Mouse (Mus musculus): ENCODE measurements around the gene Ptprs.

Ptprs gene

DNA sequence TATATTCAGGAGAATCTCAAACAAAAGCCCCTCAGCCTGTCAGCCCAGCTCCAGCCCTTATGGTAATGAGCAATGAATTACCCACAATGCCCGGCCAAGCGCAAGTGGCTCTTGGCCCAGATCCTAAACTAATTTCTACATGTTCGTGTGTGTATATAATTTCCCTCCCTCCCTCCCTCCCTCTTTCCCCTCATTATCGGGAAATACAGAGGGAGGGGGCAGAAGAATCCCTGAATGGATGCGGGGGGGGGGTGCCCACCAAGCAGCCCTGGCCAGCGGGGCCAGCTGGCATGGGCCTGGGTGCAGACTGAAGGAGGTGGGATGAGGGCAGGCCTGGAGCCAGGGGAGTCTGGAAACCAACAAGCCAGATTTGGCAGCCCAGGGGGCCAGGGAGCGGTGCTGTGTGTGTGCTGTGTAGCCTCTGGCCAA, 8.8 kb downstream of the Ptprs start:
- DNase-seq (ENCODE audit: low spot score) = no peak

DNA sequence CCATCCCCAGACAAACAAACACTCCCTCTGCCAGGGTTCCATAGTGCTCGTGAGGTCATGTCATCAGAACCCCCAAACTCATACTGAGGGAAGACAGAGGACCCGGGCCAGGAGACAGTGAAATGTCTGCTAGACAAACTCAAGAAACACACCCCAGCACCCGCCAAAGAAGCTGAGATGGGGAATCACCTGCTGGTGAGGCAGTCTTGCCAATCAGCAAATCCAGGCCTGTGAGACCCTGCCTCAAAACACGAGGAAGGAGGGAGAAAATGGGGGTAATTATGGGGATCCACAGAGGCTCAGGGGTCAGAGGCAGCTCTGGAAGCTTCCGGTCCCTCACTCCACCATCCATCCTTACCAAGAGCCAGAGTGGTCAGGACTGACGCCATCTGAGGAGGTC, 9.5 kb downstream of the Ptprs start:
- no peak for DNase-seq (ENCODE audit: low spot score)

DNA sequence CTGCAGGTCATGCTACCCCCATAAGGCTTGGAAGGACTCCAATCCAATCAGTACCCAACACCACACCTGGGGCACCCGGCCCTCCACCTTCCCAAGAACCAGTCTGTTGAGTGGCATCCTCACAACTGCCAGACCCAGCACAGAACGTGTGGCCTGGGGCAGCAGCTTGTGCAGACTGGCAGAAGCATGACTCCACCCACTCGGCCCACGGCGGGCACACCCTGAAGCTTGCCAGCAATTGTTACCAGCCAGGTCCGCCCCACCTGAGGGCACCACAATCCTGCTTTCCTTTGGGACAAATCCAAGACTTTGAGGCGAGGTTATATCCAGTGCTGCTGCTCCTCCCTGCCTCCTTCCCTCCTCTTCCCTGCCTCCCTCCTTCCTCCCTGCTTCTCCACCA, 11.5 kb downstream of the Ptprs start:
- DNase-seq (ENCODE audit: low spot score) = no peak

DNA sequence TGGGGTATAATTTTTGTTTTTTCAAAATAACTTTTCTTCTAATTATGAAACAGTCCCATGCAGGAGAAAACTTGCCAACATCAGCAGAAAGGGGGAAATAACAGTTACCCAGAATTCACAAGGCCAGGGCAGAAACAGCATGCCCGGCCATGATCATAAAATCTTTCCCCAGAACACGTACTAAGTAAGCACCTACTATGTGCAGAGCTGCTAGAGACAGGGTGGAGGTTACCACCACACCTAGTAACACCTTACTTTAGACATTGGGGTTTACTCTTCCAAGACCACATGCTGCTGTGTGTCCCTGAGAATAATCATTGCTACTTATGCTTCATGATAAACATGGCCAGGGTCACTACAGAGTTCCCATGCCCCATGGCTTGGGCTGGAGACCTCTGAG, 11.9 kb downstream of the Ptprs start:
- no peak for DNase-seq (ENCODE audit: low spot score)

DNA sequence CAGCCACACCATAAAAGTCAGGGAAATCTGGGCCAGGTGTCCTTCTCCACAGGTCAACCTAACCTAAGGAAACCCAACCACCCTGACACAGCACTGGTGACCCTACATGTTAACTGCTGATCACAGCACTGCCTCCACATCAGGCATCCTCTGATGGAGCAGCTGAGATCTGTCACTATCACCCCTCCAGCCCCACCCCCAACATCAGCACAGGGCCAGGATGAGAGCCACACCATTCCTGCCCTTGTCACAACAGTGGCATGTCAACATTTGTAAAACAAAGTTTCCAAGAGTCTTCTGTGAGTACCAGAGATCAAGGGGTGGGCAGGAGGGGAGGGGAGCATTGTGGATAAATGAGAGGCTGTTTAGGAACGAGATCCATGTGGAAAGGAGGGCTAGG, 12.8 kb downstream of the Ptprs start:
- no peak for DNase-seq (ENCODE audit: low spot score)

DNA sequence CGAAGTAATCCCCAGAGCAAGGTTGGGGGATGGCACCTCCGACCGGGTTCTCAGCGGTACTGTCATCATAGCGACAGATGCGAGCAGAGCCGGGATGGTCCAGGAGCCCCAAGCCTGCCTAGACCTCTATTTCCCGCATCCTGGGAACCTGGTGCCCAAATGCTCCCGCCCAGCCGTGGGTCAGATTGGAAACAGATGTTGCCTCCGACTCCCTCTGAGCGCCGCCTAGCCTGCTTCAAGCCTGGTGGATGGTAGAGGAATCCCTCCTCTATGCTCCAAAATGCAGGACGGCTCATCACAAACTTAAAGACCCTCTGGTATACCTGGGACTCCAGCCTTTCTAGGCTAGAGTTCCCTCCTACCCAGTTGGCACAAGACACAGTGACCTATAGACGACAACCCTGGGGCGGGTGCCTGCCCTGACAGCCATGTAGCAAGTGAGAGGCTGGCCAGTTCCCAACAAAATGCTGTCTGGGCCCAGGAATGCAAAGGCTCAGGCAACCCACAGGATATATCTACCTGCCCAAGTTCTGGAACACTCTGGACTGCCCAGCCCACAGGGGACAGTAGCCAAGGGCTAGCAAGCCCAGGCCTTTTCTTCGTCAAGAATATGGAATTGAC, 13.3 kb downstream of the Ptprs start:
- DNase-seq (ENCODE audit: low spot score) = no peak

DNA sequence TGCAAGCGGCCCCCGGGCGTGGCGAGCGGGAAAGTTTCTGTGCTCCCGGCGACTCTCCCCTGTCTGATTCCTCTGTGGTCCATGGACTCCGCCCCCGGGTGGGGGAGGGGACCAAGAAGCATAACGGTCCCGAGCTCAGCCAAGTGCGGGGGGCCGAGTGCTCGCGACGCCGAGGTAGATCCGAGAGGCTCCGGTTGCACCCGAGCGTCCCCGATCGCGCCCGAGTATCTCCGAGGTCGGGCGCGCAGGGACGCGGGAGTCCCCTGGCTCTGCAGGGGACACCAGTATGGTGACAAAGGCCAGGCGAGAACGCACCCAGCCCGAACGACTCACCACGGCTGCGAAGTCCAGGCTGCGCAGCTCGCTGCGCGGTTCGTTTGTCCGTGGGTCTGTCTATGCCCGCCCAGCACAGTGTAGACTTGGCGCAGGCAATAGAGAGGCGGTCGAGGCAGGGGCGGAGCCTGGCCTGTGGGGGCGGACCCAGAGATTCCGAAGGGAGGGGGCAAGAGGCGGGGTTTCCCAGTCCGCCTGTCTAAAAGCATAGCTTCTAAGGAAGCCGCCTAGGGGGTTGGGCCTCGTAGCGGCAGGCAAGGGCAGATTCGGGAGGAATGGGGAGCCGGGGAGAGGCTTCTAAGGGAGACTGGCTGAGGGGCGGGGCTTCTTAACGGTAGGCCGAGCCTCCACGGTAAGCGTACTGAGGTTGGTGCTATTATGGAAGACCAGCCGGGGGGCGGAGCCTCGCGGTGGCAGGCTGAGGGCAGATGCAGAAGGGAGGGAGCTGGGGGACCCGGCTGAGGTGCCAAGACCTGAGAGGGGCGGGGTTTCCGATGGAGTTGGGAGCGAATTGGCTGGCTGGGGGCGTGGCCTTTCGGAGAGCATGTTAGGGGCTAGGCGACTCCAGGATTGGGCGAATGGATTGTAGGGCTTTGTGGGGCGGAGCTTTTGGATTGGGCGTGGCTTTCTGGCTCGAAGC, 14.2 kb downstream of the Ptprs start:
- DNase-seq (ENCODE audit: low spot score) = peak; percentile 98

DNA sequence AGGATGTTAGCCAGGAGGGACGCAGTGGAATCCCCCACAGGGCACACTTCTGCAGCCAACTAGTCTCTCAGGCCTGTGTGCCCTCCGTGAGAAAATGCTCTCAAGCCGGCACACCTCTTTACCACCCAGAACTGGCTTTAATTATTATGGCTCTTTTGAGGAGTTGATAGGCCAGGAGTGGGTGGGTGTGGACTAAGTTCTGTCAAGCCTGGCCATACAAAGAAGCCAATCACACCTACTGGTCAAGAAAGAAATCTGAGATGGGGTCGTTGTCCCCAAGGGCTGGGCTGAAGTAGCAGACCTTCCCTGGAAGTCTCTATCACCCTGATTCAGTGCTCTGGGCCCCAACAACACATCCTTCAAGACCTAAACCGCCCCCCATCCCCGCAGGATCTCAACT, 15.4 kb downstream of the Ptprs start:
- no peak for DNase-seq (ENCODE audit: low spot score)

DNA sequence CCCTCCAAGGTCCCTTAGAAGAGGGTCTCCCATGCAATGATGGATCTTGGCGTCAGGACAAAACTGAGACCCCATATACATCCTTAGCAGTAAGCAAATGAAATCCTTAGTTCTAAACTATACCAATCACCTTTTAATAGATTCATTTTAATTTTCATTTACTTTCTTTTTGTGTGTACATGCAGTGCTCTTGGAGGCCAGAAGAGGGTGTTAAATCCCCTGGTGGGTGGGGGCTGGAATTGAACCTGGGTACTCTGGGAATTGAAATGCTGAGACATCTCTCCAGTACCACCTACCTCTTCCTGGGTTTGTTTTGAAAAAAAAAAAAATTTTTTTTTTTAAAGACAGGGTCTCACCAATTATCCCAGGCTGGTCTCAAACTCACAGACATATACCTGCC, 18.8 kb downstream of the Ptprs start:
- no peak for DNase-seq (ENCODE audit: low spot score)

DNA sequence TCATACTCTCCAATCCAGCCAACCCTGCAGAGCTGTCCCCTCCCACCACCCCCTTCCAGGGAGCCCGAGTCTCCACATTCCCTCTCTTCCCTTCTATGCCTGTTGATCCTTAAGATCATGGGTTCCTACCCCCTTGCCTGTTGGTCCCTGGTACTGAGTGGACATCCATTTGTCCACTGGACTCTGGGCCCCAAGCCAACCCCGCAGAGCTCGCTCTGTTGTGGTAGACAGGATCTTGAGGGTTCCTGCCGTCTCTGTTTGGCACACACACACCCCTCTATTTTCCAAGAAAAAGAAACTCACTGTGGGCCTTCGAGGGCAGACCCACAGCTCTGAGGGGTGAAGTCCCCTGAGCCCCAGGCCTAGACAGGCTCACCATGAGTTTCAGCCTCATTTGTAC, 19.9 kb downstream of the Ptprs start:
- no peak for DNase-seq (ENCODE audit: low spot score)

DNA sequence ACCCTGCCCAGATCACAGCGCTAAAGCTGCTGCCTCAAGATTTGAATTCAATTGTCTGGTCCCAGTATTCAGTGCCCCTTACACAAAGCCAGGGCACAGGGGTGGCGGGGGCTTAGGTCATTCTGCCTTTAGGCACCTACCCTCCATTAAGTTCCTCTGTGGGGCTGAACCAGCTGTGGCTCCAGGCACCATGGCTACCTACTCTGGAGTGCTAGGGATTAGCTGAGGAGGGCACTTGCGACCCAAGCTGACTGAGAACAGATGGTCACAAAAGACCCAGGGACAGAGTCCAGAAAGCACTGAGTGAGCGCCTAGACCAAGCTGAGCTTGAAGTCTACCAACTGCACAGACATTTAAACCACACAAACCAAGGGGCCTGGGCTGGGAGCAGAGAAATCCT, 22.6 kb downstream of the Ptprs start:
- no peak for DNase-seq (ENCODE audit: low spot score)

DNA sequence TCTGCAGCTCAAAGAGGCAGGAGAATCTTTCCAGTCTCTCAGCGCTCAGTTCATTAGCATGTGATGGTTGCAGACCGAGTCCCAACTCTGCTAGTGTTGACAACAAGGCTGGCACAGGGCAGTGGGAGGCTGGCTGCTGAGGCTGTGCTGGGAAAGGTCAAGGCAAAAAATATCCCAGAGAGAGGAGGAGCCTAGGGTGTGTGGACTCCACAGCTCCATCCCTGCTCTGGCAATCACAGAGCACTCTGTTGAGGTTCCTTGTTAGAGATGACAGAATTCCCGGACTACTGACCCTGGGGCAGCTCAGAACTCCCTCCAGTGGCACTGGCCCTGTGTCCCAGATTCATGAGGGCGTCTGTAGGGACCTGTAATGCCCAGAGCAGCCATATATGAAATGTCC, 23.0 kb downstream of the Ptprs start:
- DNase-seq (ENCODE audit: low spot score) = no peak

DNA sequence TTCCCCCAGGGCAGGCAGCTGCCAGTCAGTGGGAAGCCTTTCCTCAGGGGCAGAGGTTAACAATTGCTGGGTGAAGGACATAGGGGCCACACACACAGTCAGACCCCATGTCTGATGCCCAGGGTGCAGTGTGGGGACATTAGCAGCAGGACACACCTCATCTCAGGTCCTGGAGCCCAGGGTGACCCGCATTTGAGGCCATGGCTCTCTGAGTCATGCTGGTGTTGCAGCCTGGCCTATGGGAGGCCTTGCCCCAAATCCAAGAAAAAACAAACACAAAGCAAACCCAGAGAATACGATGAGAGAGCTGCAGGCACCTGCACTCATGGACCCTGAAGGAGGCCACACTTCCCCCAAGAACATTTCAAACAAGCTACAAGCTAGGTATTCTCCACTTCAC, 28.6 kb downstream of the Ptprs start:
- no peak for DNase-seq (ENCODE audit: low spot score)

DNA sequence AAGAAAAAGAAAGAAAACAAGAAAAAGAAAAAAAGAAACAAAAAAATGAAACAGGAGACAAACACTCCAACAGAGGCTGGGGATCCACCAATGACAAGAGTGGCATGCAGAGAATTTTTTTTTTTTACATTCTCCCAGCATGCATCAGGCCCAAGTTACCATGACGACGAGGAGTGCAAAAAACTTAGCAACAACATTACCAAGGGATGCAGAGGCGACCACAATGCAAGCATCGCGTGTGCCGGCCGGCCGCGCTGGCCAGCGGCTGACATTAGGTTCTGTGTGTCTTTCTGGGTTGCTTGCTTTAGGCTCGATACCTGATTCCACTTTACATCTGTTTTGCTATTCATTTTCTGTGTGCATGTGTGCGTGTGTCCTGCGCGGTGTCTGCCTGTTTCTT, 30.9 kb downstream of the Ptprs start:
- no peak for DNase-seq (ENCODE audit: low spot score)

DNA sequence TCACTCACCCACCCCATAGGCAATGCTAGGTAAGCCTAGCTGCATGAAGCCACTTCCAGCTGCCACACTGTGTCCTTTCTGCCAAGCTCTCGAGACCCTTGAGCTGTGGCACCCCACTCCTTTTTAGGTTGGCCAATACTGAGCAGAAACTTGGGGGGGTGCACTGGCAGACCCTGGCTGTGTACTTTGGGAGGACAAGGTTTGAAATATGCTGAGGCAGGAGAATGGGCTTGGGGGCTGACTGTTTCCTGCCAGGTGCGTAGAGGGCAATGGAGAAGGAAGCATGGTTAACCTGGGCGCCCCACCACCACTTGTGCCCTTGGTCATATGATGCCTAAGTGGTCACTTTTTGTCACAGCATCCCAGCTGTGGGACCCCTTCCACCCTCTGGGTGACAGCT, 31.5 kb downstream of the Ptprs start:
- no peak for DNase-seq (ENCODE audit: low spot score)

DNA sequence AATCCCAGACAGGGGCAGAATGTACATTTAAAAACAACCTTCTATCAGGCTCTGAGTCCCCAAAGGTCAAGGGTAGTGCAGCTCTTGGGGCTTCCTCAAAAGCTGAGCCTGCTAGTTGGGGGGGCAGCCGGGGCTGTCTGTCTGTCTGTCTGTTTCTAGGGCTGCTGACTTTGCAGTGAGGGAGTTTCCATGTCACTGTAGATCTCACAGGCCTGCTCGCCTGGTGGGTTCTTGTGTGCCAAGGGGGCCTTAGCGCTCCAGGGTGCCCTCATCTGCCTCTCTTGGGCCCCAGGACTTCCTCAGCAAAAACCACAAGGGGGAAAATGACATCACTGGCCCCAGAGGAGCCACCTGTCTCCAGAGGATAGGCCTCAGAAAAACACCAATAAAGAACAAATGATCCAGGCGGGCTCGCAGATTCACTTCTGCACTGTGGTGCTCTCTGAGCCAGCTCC, 32.9 kb downstream of the Ptprs start:
- no peak for DNase-seq (ENCODE audit: low spot score)

DNA sequence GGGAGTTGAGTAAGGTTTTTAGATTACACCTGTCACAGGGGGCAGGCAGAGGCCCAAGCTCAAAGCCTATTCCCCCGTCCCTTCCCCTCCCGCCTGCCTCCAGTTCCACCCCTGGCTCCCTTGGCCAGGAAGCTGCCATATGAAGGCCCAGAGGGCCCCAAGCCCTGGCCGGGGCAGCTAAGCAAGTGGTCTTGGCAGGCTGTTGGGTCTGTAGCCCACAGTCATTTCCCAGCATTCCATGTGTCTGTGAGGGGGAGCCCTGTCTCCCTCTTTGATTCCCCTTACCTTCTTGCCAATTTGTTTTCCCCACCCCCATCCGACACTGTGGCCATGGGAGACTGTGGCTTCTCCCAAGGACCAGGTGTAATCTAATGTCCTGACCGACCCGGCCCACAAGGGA, 34.0 kb downstream of the Ptprs start:
- no peak for DNase-seq (ENCODE audit: low spot score)

DNA sequence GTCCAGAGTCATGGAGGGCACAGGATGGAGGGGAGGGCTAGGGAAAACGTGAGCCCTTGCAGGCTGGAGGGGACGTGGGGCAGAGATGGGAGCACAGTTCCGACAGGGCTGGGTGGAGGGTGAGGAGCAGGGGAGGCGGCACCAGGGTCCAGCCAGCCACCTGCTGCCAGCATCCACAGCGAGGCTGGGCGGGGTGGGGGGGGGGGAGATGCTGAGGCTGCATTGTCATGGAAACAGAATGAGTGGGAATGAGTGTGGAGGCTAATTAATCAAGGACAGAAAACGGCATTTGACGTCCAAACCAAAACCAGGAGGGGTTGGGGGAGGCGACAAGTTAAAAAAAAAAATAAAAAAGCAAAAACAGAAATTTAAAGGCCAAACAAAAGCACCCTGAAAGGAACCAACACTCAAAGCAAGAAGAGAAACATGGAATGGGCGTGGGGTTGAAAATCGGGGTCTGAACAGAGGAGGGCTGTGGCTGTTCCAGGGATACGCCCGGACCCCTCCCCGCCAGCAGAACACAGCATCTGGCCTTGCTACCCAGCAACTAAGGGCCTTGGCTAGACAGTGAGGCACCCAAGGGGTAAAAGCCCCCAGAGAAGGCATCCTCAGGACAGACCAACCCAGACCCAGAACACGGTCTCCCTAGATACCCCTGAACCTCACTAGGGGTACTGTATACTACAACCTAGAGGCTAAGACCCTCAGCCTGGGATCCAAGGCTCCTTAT, 36.4 kb downstream of the Ptprs start:
- no peak for DNase-seq (ENCODE audit: low spot score)

DNA sequence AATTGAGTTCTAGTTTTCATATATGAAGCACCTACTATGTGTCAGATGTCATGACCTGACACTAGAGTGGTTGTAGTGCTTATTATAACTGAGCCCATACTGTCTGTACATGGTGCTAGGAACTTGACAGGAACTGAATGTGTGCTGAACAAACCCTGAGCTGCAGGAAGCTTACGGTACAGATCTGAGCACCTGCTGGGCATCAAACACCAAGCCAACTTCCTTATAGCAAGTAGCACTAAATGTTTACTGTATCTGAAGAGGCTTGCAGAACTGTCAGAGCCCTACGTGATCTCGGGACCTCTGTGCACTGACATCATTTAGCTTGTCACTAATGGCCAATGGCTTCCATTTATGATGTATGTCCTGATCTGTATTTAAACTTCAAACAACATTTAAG, 44.7 kb downstream of the Ptprs start:
- DNase-seq (ENCODE audit: low spot score) = no peak

DNA sequence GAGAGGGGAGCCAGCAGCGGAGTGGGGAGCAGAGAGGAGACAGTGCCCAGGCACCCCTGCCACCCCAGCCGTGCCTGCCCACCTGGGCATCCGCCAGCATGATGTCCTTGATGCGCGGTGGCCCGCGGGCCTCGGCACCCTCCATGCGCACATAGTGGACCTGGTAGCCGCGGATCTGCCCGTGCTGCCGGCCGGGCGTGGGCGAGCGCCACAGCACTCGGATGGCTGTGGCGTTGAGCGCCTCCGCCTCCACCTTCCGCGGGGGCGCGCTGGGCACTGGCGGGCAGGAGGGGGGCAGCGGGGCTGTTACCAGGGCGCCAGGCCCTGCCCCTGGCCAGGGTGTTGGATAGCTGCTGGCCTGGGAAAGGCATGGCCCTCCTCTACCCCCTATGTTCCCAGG, 48.4 kb downstream of the Ptprs start:
- DNase-seq (ENCODE audit: low spot score) = no peak

DNA sequence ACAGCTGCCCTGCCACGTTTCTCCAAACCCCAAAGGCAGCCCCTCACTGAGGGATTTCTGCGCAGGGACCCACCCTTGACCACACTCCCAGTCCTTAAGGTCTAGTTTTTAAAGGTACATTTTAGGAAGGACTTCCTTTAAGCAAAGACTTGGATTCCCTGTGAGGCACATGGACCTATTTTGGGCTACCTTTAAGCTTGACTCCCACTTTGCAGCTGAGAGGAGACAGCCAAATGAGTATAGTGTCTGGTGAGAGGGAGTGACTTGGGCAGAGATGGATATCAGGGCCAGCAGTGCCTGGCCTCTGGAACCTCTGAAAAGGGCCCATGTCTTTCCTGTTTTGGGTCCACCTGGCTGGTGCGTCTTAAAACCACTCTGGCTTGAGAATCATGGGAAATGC, 50.3 kb downstream of the Ptprs start:
- no peak for DNase-seq (ENCODE audit: low spot score)

DNA sequence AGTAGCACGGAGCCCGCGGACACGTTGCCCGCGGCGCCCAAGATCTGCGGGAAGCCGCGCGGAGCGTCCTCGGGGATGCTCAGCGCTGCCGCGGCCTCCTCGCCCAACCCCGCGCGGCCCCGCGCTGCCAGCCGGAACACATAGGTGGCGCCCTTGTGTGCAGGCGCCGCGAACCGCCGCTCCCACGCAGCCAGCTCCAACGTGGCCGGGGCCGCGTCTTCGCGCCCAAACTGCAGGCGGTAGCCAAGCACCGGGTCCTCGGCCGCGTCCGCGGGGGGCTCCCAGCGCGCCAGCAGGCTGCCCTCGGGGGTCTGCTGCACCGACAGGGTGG, 50.7 kb downstream of the Ptprs start:
- DNase-seq (ENCODE audit: low spot score) = peak; percentile 70

Measured in yolk sac, embryonic 10.5 days (tissue).